Mouse (Mus musculus) thymus, adult 2 months (tissue): ENCODE measurements around the gene Hipk4. TPM values are rescaled to one million over a fixed set of nuclear protein-coding genes. Genes with fewer than 3 reads are reported as not detected.
A peak's percentile ranks its signal among the peaks of the same experiment; 100 is the strongest.

Experiments
- DNase-seq: peaks from one replicate; pipeline ENCODE4 v3.0.0; 2021
- H3K27ac ChIP-seq: fragments of 200-500 bp; 2 replicates; pipeline ENCODE4 v1.5.1; 2012; ENCODE audit warnings: low read length, control low read depth; ENCODE audit not compliant: control insufficient read depth, insufficient read depth
- H3K27me3 ChIP-seq: fragments of 200-500 bp; 2 replicates; pipeline ENCODE4 v1.6.1; 2012; ENCODE audit warnings: mild to moderate bottlenecking, low read length, moderate library complexity, mixed read lengths; ENCODE audit not compliant: control insufficient read depth, insufficient read depth
- H3K36me3 ChIP-seq: fragments of 200-500 bp; 2 replicates; pipeline ENCODE4 v1.6.1; 2012; ENCODE audit warnings: mild to moderate bottlenecking, low read length, moderate library complexity; ENCODE audit not compliant: control insufficient read depth, insufficient read depth
- H3K4me1 ChIP-seq: fragments of 200-500 bp; replicated peaks from 2 replicates; pipeline ENCODE4 v1.6.1; 2012; ENCODE audit warnings: low read length; ENCODE audit not compliant: control insufficient read depth, insufficient read depth
- H3K4me3 ChIP-seq: fragments of 200-500 bp; 2 replicates; pipeline ENCODE4 v1.5.1; 2012; ENCODE audit warnings: mild to moderate bottlenecking, low read length, control low read depth, moderate library complexity; ENCODE audit not compliant: control insufficient read depth, insufficient read depth
- CTCF ChIP-seq: fragments of 200-500 bp; IDR thresholded peaks from 2 replicates; pipeline ENCODE4 v1.5.1; 2012; ENCODE audit warnings: mild to moderate bottlenecking, control low read depth, low read length, moderate library complexity, borderline replicate concordance; ENCODE audit not compliant: control insufficient read depth, poor library complexity, insufficient read depth; ENCODE audit errors: extremely low read depth
- POLR2A ChIP-seq: fragments of 200-500 bp; IDR thresholded peaks from 2 replicates; pipeline ENCODE4 v1.6.1; 2012; ENCODE audit warnings: mild to moderate bottlenecking, low read length, control low read depth, moderate library complexity; ENCODE audit not compliant: control insufficient read depth, poor library complexity, insufficient read depth; ENCODE audit errors: extremely low read depth
- WGBS: fragments of 180-500 bp; shearing (Covaris S2); methylation state at CpG from one replicate; pipeline ENCODE4 v1.1.7; 2018; 5-methylcytosine and 5-hydroxymethylcytosine counted together
- polyA plus RNA-seq: library from polyadenylated mRNA; depleted of rRNA; stranded (reverse); fragments of >200 nt; gene quantifications from 2 replicates; pipeline ENCODE4 v1.2.3, GENCODE M21; 2012

The Hipk4 gene
- polyA plus RNA-seq, 1 experiment: 1.3 TPM

DNA sequence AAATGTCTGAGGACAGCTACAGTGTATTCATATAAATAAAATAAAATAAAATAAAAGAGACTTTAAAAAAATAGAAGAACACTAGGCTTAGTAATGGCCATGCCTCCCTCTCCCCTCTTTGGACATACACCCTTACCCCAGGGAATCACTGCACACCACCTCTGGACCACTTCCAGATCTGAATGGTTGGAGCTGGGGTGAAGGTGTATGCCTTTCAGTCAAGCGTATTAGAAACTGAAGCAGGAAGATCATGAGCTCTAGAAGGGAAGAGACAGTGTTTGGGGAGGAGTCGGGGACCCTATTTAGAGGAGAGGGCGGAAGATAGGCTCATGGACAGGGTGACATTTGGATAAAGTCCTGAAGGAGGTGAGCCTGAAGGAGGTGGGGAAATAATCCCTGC, 42.6 kb upstream of the Hipk4 start:
- 84% methylated on average over 3 of the region's 3 CpGs for WGBS
- Histone ChIP-seq H3K27me3 (no peaks in the 10 kb centered on the region), H3K27ac (no peak overlapping the region; the same call in 1 of the 2 replicates), H3K4me1 (peaks cover 2% of the 10 kb centered on the region; the same call in 1 of the 2 replicates), H3K4me3 (no peak overlapping the region), H3K36me3 (peaks cover 9% of the 10 kb centered on the region; the same call in 1 of the 2 replicates)
- TF ChIP-seq POLR2A: no peak
- no peak for DNase-seq

DNA sequence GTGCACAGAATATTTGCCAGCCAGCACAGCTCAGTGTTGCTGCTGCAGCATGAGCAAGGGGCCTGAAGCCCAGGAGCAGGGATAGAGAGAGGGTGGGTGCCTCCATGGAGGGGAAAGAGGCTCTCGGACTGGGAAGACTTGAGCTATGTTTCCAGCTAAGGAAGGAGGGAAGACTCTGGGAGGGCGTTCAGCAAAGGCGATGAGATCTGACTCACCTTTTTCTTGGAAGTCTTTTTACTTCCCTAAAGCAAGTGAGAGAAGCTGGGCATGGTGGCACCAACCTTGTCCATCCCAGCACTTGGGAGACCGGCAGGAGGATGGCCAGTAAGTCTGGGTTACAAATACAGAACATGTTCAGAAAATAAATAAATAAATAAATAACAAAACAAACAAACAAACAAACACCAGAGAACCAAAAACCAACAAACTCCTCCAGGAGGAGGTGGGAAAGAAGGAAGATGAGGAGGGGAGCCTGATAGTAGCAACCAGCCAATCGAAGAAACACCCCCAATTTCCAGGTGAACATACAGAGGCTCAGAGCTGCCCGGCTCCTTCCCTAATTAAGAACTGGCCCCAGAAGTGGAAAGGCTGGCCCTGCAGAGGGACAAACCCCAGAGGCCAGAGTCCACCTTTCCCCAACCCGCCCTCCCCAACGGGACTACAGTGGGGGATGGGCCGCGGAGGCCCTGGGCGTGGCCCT, 42.0 kb upstream of the Hipk4 start:
- 29% methylated on average over 11 of the region's 11 CpGs for whole genome bisulfite sequencing
- TF ChIP-seq POLR2A: no peak
- no peak for TF ChIP-seq CTCF
- peak overlapping the region; percentile 22 for H3K4me3 ChIP-seq
- H3K27me3 ChIP-seq: no peaks in the 10 kb centered on the region
- H3K4me1 ChIP-seq: peaks cover 2% of the 10 kb centered on the region; the same call in 1 of the 2 replicates
- no peak overlapping the region; the same call in 1 of the 2 replicates for H3K27ac ChIP-seq
- no peak for DNase-seq
- peaks cover 9% of the 10 kb centered on the region; the same call in 1 of the 2 replicates for H3K36me3 ChIP-seq

DNA sequence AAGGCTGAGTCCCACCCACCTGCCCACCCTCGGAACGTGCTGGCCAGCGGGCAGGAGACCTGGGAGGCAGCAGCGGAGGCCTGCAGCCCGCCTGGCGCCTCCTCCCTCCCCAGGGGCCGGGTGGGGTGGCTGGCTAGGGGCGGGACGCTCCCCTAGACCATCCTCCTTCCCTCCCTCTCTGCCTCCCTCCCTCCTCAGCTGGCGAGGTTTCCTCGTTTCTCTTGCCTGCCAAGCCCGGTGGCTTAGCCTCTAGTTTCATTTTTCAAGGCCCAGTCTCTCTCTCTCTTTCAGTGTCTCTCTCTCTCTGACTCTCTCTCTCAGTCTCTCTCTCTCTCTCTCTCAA, 41.5 kb upstream of the Hipk4 start:
- Histone ChIP-seq H3K36me3 (peaks cover 4% of the 10 kb centered on the region; the same call in 1 of the 2 replicates), H3K27ac (peak overlapping the region; percentile 68), H3K4me1 (peaks cover 2% of the 10 kb centered on the region; the same call in 1 of the 2 replicates), H3K4me3 (peak overlapping the region; percentile 22), H3K27me3 (no peaks in the 10 kb centered on the region)
- TF ChIP-seq POLR2A: no peak
- no peak for TF ChIP-seq CTCF
- peak; percentile 71 for DNase-seq
- WGBS: under 1% methylated on average over 11 of the region's 12 CpGs

DNA sequence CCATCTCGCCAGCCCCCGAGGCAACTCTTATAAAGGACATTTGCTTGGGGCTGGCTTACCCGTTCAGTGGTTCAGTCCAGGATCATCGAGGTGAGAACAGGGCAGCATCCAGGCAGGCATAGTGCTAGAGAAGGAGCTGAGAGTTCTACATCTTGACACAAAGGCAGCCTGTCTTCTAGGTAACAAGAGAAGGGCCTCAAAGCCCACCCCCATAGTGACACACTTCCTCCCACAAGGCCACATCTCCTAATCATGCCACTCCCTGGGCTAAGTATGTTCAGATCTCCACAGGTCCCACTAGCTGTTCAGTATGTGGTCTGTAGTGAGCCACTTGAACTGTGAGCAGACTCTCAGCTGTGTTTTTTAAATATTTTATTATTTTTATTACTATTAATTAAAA, 39.2 kb upstream of the Hipk4 start:
- no peak for DNase-seq
- WGBS: 94% methylated on average over 4 of the region's 4 CpGs
- Histone ChIP-seq H3K27me3 (no peaks in the 10 kb centered on the region), H3K4me1 (peaks cover 10% of the 10 kb centered on the region), H3K4me3 (no peak overlapping the region), H3K27ac (no peak overlapping the region), H3K36me3 (no peaks in the 10 kb centered on the region)
- TF ChIP-seq POLR2A (no peak), CTCF (no peak)

DNA sequence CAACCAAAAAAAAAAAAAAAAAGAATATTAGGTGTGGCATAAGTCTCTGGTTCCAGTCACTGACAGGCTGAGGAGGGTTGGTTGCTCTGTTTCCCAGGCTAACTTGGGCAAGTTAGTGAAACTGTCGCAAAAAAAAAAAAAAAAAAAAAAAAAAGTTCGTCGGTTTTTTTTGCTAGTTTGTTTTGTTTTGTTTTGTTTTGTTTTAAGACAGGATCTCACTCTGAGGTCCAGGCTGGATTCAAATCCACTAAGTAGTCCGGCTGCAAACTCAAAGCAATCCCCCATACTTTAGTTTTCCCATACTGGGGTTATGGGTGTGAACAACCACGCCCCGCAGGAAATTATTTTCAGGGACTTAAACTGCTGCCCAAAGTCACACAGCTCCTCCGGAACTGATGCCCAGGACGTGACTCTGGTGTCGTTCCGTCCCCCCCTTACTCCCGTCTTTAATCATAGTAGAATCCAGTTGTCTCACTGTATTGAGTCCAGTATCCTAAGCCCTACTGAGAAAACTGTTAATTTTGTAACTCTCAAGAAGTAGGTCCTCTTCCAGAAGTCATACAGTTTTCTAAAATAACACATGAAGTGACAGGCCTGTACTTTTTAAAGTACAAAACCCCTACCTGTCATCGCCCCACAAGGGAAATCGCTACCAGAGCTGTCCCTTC, 36.8 kb upstream of the Hipk4 start:
- no peaks in the 10 kb centered on the region for H3K27me3 ChIP-seq
- peak overlapping the region; percentile 30 for H3K4me3 ChIP-seq
- H3K4me1 ChIP-seq: peaks cover 21% of the 10 kb centered on the region
- H3K27ac ChIP-seq: peak overlapping the region; percentile 78
- WGBS: 2% methylated on average over 13 of the region's 13 CpGs
- DNase-seq: no peak
- H3K36me3 ChIP-seq: no peaks in the 10 kb centered on the region
- TF ChIP-seq POLR2A (no peak), CTCF (no peak)

DNA sequence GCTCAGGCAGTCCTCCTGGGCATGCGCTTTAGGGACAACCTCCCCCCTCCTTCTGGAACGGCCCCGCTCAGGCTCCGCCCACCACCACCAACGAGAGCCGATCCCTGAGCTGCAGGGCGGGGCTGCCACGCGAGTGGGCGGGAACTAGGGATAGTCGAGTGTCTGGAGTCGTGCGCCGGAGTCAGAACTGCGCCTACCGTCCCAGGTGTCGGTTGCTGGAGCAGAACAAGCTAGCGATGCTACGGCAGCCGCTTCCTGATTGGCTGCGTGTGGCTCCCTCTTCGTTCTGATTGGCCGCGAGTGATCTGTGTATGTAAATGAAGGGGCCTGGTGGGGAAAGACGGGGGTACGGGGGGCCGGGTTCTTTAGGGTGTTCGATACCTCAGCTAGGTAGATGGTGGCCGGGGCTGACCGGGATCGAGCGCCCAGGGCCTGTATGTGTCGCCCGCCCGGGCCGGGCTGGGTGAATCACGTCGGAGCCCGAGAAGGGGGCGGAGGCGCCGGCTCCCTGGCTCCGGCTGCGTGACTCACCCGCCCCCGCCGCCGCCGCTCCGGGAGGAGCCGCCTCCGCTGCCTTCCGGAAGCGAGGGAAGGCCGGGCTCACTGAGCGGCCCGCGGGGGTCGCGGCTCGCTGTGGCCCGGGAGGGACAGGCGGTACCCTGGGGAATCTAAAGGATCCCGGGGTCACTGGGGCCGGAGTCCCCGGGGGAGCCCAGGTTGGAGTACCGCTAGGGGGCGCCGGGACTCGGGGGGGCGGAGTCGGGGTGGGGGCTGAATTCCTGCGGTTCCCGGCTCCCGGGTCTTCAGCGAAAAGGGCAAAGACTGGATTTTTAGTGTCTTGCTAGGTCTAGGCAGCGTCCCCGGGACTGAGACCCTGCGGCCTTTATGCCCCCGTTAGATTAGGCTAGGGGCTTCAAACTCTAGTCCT, 36.0 kb upstream of the Hipk4 start, which contains the start of gene Sertad1:
TSS of gene Sertad1 (plus strand) at position 141 of the 928 bp plus-strand sequence.
- Histone ChIP-seq H3K4me1 (peaks cover 20% of the 10 kb centered on the region), H3K36me3 (no peaks in the 10 kb centered on the region), H3K27me3 (no peaks in the 10 kb centered on the region), H3K27ac (peak within 1 kb of the TSS; percentile 78), H3K4me3 (peak within 1 kb of the TSS; percentile 63)
- under 1% methylated on average over 80 of the region's 80 CpGs for WGBS
- DNase-seq: peak; percentile 100
- TF ChIP-seq CTCF: peak; percentile 87; the same call in 1 of the 2 replicates
- peak; percentile 98 for TF ChIP-seq POLR2A
